Mouse (Mus musculus): ENCODE data around the gene Ralbp1.
A peak's percentile ranks its signal among the peaks of the same experiment; 100 is the strongest.

Ralbp1 gene

DNA sequence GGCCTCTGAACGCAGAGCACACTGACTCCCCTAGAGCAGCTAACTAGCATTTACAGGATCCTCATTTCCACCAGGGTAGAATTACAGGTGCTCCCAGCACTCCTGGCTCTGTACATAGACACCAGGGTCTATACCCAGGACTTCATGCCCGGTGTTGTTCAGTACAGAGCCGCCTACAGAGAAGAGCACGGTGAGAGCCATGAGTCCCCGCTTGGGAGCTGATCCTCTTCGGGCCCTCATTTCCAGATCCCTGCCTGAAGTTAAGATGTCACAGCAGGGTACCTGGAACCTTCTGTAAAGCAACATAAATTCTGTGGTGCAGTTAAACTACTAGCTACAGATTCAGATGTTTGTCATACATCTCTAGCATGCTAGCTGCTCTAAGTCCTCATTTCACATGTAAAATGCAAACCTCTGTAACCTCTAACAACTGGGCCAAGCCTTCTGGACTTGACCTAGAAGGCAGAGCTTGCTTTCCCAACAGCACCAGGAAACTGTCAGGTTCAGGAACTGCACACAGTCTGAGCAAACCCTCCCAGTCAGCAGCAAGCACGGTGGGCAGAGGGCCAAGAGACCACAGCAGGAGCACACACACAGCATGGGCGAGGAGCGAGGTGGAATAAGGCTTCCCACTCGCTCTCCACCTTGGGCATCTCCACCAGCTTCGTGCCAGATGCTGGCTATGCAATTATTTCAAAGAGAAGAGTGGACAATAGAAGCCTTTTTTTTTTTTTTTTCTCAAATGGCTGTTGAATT, 37.7 kb downstream of the Ralbp1 start:
- peak; percentile 56 for DNase-seq

DNA sequence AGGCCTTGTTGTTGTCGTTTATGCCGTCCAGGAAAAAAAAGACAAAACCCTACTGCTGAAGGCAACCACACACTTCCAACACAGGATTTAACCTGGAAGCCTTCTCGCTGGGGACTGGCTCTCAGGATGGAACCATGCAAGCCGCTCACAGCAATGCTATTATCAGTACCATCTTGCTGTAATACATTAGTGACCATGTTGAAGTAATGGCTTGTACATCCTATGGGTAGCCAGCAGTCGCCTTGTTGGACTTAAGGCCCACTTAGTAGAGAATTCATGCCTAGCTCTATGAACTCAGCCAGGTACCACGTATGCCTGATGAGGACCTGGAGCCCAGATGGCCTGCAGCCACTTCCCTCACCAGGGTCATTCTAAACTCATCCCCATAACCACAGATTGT, 40.2 kb downstream of the Ralbp1 start:
- no peak for DNase-seq

DNA sequence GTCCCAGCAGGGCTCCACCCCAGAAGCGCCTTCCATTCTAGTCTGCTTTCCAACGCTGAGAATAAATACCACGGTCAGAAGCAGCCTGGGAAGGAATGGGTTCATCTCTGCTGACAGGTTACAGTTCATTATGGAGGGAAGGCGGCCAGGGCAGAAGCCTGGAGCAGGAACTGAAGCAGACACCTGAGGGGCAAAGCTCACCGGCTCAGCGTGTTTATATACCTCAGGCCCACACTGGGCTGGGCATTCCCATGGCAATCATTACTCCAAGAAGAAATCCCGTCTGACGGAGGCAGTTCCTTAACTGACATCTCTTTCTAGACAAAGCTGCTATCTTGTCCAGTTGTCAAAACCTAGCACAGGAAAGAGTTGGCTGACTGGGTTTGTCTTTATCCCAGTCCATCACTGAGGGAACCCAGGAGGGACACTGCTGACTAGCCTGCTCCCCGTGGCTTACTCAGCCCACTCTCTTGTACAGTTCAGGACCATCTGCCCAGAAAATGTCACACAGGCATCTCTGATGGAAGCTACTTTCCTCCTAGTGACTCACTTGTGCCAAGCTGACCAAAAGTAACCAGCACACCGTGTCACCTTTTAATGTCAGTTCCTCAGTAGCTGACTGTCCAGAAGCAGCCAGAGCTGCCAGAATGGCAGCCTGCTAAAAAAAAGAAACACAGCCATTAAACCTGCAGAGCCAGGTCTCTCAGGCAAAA, 42.8 kb downstream of the Ralbp1 start:
- DNase-seq: no peak

DNA sequence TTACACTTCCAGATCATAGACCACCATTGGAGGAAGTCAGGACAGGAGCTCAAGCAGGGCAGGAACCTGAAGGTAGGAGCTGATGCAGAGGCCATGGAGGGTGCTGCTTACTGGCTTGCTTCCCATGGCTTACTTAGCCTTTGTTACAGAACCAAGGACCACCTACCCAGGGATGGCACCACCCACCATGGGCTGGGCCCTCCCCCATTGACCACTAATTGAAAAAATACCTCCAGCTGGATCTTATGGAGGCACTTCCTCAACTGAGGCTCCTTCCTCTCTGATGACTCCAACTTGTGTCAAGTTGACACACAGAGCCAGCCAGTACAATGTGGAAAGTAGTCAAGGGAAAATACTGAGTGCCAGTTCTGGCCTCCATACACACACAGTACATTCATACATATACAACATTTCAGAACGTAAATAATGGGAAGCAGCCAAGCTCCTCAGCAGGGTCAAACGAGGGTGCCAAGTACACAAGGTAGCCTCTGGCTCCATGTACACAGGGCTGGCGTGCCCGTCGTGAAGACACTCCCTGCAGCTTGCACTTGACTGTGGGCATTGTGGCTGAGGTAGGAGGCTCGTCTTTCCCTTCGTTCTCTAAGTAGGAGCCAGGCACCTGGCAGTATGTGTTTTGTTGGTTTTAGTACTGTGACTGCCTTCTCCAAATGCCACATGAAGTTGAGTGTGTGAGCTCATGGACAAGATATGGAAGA, 45.9 kb downstream of the Ralbp1 start:
- DNase-seq: no peak

DNA sequence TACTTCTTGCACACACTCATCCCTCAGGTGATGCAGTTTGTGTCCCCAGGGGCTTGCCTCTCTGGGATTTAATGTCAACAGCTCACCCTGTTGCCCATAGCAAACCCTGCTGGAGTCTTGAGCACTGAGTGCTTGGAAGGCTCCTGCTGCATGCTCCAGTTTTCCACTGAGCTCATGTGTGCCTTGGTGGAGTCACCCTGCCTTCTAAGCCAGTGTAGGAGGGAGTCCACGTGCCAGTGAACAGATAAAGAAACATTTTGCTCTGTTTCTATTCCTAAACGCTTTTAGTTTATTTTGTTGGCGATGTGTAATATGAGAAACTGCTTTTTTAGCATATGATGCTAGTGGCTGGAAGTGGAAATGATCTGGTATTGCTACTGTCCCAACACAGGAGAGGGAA, 48.9 kb downstream of the Ralbp1 start:
- no peak for DNase-seq

DNA sequence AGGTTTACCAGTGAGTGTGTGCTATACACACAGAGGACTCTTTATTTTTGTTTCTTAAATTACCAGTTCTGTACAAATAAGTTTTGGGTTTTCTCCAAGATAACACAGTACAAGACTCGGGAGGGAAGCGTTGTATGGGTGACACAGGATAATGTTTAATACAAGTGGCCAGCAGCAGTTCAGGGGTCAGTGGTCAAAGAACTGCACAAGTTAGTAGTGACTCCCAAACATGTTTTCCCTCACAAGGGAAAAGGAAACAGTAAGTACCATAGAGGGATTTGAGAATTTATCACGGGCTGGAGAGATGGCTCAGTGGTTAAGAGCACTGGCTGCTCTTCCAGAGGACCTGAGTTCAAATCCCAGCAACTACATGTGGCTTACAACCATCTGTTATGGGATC, 51.7 kb downstream of the Ralbp1 start:
- no peak for DNase-seq

DNA sequence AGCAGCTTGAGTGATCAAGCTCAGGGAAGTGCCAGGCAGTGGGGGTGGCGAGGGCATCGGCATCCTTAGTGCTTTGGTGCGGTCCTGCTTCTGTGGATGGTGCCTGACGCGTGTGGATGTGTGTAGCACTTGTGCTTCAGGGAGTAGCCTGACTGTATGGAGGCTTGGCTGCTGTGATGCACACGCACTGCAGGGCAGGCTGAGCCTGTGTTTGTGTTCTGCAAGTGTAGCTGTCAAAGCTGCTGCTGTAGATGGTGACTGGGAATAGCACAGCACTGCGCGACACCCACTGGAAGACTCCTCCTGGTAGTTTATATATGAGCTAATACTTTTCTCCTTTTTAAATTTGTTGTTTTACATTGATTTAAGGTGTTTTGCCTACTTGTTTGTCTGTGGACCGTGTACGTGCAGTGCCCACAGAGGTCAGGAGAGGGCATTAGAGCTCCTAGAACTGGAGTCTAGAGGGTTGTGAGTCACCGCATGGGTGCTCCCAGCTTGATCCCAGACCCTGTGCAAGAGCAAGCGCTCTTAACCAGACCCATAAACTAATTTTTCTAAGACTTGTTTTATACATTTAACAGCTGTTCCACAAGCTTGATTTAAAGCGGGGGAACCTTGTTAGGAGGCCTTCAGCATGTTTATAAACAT, 55.3 kb downstream of the Ralbp1 start:
- no peak for DNase-seq

DNA sequence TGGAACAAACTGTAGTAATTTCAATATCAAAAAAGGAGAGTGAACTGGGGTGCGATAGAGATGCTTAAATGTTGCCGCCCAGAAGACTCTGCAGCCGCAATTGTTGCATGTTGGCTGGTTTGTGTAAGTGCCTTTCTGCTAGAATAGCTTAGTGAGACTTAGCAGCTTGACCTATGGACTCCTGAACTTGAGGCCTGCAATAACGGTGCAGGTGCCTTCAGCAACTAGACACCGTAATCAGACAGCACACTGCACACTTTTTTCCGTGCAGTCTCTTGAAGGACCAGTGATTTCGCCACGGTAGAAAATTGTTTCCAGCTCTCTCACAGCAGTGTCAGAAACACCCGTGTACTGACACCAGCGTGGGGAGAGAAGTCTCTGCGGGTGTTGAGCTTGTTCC, 56.6 kb downstream of the Ralbp1 start:
- DNase-seq: no peak

DNA sequence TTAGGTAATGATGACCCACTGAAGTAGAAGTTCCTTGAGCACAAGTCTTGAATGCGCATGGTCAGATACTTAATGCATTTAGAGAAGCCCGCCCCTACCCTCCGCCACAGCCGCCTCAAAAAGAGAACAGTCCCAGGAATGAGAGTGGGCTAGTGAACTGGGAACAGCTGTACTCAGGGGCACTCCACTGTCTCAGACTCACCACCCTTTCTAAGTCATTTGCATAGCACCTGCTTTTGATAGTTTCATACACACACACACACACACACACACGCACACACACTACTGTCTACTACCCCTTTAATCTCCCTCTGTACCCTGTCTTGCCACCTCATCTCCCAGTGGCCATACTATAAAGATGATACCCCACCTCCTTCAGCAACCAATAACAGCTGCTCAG, 57.7 kb downstream of the Ralbp1 start:
- DNase-seq: no peak

DNA sequence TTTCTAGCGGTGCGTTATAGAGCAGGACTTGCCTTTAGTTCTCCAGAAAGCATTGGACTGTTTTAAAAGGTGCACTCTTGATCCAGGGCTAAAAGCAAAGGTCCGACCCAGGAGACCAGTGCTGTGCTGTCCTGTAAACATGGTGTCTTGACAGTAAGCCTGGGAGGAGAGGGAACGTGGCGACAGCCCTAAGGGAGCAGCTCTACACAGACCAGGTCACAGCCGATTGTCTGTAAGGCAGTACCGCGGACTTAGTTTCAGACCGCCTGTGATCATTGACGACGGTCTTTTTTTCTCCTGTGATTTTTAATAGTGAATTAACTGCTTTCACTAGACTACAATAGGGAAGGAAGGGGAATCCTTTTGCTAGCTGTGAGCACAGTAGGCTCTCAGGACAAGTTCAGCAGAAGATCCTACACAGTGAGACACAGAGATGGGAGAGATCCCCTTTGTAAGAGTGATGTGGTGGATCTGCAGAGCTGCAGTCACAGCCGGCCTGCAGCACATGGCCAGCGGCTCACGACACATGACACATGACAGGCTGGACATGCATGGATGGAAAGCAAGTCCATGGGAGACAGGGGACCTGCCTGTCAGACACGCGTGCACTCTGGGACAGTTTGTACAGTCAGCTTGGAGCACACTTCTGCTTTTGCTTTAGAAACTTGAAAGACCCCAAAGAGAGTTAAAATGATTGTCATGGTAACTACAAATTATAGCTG, 58.3 kb downstream of the Ralbp1 start:
- DNase-seq: no peak

DNA sequence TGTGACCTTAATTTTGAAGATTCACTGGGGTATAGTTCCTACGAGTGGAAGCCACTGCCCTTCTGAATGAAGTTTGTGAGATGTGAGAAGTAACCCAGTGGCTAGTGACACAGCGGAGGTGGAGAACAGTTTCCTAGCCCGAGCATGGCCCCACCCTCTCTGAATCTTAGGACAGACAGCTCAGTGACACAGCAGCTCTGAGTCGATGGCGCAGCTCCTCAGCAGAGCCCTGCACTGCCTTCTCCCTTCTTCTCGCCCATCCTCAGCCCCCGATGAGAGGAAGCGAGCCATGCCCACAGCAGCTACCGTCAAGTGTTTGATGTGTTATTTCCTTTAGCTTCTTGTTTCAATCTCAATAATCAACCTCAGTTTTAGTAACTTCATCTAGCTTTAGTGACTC, 59.3 kb downstream of the Ralbp1 start:
- DNase-seq: no peak

DNA sequence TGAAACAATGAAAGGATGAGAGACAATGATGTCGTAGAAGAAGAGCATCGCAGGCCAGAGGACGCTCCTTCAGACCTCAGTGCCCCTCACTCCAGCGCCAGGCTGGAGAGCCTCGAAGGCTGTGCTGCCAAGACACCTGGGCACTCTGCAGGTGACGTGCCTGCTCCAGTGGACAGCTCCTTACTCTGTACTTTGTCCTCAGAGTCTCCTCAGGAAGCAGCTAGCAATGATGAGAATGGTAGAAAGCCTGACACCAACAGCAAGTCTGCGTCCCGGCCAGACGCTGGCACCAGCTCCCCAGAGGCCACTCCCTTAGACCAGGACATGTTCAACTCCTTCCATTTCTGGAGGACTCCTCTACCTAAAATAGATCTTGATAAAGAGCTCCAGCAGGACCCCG, 61.4 kb downstream of the Ralbp1 start:
- DNase-seq: no peak

DNA sequence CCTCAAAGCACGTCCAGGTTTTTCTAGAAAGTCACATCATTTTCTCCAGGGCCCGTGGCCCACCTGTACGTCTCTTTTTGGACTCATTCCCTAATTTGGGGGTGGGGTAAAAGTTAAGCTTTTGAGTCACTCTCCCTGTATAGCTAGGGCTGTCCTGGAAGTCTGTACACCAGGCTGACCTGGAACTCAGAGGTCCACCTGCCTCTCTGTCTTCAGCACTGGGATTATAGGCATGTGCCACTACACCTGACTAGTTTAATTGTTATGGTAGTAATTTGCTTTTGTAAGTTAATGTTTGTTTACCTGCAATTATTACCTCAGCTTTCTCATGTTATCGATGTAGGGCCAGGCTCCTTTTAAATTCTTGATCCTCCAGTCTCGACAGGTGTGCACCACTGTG, 63.2 kb downstream of the Ralbp1 start:
- DNase-seq: no peak

DNA sequence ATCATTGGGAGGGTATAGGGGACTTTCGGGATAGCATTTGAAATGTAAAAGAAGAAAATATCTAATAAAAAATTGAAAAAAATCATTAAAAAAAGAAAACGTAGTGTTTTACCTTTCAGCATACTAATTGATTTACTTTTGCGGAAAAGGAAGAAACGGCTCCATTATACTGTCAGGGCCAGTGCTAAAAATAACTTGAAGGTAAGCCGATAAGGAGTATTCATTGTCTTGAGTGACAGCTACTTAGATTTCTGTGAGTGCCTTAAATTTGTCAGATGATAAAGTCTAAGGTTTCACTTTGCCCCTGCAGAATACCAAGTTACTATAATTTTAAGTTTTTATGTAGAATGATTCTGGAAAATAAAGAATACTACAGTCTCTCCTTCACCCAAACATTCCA, 65.4 kb downstream of the Ralbp1 start:
- no peak for DNase-seq

DNA sequence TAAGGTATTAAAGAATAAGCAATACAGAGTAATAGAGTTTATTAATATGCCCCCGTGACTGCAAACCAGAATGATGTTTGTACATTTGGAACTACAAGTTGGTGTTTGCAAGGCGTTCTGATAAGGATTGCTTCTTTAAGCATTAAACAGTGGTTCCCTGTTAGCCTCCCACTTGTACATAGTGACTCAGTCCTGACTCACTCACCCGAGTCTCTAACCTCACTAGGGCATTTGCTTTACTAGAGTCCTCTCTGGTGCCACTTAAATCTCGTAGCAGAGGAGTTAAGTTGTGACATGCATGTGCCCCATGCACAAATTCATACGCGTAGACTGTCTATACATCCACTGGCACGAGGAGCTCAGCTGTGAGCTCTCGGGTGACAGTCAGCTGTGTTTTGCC, 71.8 kb downstream of the Ralbp1 start:
- DNase-seq: no peak

DNA sequence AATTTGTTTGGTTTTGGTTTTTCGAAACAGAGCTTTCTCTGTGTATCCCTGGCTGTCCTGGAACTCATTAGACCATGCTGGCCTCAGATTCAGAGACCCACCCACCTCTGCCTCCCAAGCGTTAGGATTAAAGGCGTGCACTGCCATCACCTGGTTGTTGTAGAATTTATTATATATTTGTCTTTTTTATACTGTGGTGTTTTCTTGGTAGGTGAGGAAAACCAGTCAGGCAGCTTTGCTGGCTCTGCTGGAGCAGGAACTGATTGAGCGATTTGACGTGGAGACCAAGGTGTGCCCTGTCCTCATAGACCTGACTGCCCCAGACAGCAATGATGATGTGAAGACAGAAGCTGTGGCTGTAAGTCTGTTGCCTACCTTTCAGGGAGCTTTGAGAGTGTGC, 74.6 kb downstream of the Ralbp1 start:
- DNase-seq: no peak

DNA sequence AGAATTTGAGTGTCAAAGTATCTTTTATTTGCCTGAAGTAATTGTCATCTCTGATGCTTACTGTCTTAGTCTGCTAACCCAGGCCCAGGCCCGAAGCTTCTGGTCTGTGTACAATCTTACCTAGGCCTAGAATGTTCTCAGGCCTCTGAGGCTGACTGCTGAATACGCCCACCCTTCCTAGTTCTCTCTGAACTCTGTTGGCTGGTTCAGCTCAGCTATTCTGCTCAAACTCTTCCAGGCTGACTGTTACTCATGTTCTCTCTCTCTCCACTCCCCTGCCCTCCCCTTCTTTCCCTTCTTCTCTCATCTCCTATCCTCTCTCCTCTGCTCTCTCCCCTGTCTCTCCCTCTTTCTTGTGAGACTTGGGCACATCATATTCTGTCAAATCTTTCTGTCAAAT, 79.2 kb downstream of the Ralbp1 start:
- DNase-seq: no peak

DNA sequence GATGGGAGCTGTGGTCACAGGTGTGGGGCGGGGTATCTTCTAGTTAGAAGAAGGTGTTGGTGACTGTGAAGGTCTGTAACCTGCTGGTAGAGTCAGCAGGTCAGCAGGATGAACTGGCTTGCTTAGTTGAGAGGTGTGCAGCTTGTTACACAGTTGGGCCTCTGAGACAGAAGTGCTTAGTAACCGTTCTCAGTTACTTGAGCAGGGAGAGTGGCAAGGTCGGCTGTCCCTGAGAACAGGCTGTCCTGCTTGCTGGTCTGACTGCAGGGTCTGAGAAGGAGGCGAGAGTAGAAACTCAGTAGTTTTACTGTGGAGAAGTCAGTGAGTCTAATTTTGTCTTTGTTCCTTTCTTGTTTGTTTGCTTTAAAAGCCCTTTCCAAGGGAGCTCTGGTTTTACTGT, 79.6 kb downstream of the Ralbp1 start:
- no peak for DNase-seq

DNA sequence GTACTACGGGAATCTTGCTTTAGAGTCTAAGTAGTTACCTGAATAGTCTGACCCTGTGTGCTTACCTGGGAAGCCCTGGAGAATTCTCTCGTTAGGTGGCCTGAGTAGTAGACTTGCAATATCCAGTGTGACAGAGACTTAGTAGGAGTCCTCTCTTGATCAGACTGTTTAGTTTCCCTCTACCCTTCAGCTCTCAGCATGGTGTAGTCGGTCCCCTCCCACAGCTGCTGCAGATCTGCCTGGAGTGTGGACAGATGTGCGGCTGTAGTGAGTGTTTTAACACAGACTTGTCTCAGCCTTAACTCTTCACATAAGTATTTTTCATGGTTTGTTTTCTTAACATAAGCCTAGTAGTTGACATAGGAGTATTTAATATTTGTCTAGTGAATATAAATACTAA, 83.6 kb downstream of the Ralbp1 start:
- DNase-seq: no peak

DNA sequence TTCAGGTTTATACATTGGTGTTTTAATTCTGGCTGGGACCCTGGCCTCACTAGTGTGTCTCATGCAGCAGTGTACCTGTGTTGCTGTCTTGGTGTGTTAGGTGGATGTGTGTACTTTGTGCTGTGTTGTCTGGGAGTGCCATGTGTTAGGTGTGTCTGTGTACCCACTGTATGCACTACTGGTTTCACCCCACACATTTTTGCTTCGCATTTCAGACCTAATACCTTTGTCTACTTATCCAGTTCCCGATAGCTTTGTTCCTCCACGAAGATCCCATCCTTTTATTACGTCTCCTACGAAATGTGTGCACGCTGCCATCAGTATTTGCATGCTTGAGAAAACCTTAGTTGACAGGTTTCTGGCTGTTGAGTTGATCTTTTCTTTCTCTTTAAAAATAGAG, 85.1 kb downstream of the Ralbp1 start:
- DNase-seq: no peak

DNA sequence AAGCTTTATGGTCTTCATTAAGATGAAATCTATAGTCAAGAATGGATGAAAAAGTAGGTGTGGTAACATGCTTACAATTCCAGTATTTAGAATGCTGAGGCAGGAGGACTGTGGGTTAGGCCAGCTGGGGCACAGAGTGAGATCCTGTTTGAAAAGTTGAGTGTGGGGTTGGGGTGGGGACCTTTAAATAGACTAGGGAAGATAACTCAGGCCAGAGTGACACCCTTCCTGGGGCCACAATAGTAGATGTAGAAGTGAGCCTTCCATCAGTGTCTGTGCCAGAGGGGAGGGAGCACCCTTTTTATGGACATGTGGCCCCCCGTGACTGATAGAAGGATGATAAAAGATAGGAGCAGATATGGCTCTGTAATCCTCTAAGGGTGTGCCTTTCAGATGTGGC, 86.2 kb downstream of the Ralbp1 start:
- no peak for DNase-seq

DNA sequence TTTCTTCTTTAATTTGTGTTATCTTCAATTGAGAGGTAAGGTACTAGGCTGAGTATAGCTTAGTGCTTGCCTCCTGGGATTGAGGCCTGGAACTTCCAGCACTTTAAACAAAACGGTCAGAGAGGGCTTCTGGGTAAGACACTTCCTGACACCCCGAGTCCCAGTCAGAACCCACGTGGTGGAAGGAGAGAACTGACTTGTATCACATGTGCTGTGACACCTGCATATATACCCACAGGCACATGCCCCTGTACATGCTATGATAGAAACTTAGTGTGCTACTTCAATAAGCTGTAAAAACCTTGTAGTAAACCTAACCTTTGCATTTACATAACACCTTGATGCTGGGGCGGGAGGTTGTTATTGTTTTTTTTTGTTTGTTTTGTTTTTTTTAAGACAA, 87.2 kb downstream of the Ralbp1 start:
- no peak for DNase-seq

All from cerebellum, adult 8-10 months (tissue).